Mouse (Mus musculus) bone marrow macrophage, adult 2 months (primary cell): ENCODE data around the gene Larp1.

Source experiments
- CTCF ChIP-seq: IDR thresholded peaks from 2 replicates; pipeline ENCODE4 v1.5.1; 2012; ENCODE audit warnings: low read depth, mild to moderate bottlenecking, low read length, moderate library complexity
- POLR2A ChIP-seq: IDR thresholded peaks from 2 replicates; pipeline ENCODE4 v1.6.1; 2012; ENCODE audit warnings: mild to moderate bottlenecking, low read depth, low read length, borderline replicate concordance

DNA sequence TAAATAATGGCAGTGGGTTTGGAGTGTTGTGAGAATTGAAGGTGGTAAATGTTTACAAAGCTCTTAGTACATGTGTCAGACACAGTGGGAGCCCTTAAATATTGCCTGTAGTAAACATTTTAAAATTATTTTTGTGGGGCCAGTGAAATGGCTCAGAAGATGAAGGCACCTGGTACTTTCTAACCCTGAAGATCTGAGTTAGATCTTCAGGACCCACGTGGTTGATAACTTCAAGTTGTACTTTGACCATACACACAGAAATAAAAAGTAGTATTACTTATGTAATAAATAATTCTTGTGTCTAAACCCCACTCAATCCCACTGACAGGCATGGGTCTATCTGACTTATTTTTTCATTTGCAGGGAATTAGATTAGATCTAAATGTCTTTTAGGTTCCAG is 5.7 kb downstream of the Larp1 start:
- no peak for TF ChIP-seq CTCF
- no peak for TF ChIP-seq POLR2A
